Mouse (Mus musculus): Measurements from ENCODE around the gene Cux2. TPM values are rescaled to one million over a fixed set of nuclear protein-coding genes. Genes with fewer than 3 reads are reported as not detected.
"Not testable (repeated sequence)": the region's sequence is repeated elsewhere in the genome, so short reads cannot be mapped to it uniquely, and the experiment has no call there.

Cux2 gene
- total RNA-seq, 2 experiments from 2014 or later, result 36.4 to 39.4 TPM

DNA sequence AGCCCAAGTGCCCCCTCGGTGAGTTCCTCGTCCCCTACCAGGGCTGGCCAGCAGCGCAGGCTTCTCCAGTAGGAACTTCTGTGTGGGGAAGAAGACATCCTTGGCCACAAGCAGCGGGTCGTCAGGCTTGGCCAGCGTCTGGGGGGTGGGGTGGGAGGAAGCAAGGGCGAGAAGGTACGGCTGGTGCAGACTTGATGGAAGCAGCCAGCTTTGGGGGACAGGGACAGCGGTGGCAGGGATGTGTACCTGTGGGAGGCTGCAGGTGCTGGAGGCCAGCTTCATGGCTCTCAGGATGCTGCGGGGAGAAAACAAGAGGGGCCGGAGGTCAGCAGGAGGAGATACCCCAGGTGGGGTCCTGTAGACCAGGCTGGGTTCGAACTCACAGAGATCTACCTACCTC is 174.9 kb downstream of the Cux2 start:
- DNase-seq (ENCODE audit: low spot score in 2 of 2), result no peak

DNA sequence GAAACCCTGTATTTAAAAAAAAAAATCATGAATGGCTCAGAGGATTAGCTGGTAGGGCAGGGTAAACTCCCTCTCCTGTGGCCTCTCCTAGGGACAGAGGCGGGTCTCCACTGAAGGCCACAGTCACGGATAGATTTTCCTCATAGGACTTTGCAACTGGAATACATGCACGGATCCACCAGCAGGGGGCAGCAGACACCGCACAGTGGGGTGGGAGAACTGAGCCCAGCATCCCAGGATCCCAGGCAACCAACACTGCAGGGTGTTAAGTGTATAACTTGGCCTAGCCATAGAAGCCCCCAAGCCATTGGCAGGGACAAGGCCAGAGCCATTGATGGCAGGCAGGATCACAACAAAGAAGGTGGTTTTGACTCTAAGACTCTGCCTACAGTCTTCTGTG is 177.7 kb downstream of the Cux2 start:
- peak; percentile 78 to 83 for DNase-seq (ENCODE audit: low spot score in 2 of 2)

DNA sequence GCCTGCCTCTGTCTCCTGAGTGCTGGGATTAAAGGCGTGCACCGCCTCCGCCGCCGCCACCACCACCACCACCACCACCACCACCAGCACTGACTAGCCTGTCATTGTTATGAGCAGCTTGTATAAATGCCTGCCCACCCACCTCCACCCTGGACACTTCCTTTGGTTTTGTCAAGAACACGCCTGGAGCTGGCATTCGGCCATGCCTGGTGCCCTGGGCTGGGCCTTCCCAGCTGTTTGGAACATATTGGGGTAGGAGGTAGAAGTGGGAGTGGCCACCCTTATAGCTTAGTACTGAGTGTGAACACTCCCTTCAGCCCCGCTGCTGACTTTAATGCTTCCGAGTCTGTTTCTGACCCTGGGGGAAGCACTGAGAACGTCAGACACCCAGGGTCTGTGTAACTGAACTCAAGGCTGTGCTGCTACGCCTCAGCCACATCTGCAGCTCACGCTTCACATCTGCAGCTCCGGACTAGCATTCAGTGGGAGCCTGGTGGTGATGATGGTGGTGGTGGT is 178.3 kb downstream of the Cux2 start:
- DNase-seq (ENCODE audit: low spot score in 2 of 2), result no peak

DNA sequence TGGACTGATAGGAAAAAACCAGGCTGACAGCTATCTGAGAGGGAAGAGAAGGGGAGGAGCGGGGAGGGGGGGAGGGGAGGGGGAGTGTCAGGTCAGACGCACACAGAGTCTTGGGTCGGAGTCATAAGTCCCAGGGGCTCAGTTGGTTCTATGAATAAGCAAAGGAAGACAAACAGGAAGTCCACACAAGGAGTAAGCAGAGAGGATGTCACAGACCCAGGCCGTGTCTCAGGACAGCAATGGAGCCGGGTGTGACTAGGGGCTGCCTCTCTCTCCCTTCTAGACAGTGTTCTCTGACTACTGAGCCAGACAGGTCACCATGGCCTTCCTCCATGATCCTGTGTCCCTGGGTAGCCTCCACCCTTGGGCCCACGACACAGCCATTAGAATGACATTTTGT is 179.1 kb downstream of the Cux2 start:
- DNase-seq (ENCODE audit: low spot score in 2 of 2), result no peak

DNA sequence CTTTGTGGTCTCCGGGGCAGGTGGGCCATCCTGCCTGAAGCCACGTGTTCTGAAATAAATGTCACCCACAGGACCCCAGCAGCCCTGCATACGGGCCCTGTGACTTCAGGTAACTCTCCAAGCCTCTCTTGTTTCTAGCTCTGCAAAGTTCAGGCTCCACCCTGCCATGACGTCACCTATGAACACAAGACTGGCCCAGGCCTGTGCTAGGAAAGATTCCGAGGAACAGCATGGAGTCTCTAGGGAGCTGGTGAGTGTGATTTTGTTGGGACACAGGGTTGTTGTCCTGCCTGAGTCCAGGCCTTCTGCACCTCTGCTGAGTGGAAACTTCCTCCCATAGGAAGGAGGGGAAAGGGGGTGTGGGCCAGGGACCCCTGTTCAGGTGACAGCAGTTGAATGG is 181.9 kb downstream of the Cux2 start:
- no peak for DNase-seq (ENCODE audit: low spot score in 2 of 2)

- no peak for DNase-seq (ENCODE audit: low spot score in 2 of 2)
Observed at GRCm38 (mm10) chr5:121864330-121864729, 185.6 kb downstream of the Cux2 start.

- DNase-seq (ENCODE audit: low spot score in 2 of 2), result no peak
Observed at GRCm38 (mm10) chr5:121861964-121862363, 187.9 kb downstream of the Cux2 start.

GRCm38 (mm10) chr5:121858427-121858826 is 191.5 kb downstream of the Cux2 start:
- DNase-seq (ENCODE audit: low spot score in 2 of 2), result no peak

DNA sequence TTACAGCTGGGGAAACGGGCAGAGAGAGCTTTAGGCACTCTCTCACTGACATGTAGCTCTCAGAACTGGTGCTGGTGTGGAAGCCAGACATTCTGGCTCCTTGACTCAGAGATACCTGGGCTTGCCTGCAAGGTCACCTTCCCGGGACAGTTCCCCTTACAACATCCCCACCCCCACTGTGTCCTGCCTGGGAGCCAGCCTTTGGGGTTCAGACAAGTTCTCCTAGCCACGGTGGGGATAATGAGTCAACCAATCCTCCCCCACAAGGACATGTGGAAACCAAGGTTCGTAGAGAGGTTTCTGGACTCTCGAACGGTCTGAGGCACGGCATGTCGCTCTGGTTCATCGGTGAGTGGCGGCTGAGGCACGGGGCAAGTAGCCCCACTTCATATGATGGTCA is 193.2 kb downstream of the Cux2 start:
- no peak for DNase-seq (ENCODE audit: low spot score in 2 of 2)

GRCm38 (mm10) chr5:121854768-121855167 is 195.1 kb downstream of the Cux2 start:
- no peak for DNase-seq (ENCODE audit: low spot score in 2 of 2)

DNA sequence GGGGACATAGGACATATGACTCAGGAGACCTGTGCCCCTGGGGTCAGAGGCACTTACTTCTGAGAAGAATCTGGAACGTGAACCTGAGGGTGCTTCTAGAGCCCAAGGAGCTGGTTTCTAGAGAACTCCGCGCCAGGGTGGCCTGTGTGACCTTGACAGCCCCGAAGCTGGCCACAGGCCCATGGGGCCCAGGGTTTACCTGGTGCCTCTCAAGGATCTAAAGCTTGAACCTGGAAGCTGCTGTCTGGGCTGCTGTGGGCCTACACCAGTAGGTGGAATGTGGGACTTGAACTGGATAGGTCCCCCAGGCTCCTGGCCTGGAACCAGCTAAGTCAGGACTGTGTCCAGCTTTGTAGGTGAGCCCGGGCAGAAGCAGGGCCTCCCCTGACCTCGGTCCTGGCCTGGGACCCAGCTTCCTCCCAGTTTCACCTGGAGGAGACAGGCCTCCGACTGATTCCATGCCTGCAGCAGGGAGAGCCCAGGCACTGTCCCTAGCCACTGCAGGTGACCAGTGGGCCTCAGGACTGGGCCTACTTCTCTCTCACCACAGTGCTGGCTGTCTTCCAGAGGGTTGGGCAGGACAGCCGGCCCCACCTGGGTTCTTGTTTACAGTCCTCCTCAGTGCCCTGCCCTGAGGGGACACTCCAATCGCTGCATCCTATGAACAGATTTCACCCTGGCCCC is 196.4 kb downstream of the Cux2 start:
- no peak for DNase-seq (ENCODE audit: low spot score in 2 of 2)

GRCm38 (mm10) chr5:121849478-121850349 is 200.2 kb downstream of the Cux2 start:
- DNase-seq (ENCODE audit: low spot score in 2 of 2), result no peak

- DNase-seq (ENCODE audit: low spot score in 2 of 2), result peak; percentile 85 to 93
Observed at GRCm38 (mm10) chr5:121848743-121849142, 201.2 kb downstream of the Cux2 start, which contains the start of gene Pheta1. Gene Pheta1, plus strand, starts transcription at chr5:121848984.

DNA sequence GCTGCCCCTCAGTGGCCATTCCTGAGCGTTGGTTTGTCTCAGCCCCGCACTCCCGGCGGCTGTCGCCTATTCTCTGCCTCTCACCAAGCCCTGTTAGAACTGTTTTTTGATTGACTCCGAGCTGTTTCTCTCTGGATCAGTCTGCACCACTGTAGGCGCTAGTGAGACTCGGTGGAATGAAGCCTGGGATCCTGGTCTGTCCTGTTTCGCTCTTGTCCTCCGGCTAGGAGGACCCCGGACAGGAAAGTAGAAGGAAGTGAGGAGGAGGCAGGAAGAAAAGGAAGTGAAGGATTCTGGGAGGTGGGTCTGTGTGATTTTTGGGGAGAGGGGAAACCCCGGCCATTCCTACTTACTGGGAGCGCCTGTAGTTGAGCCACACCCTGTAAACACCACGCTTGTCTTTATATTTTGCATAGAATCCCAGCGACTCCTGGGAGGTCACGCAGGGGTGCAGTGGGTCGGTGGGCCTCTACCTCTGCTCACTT is 201.8 kb downstream of the Cux2 start:
- DNase-seq (ENCODE audit: low spot score in 2 of 2), result peak in 1 of 2 experiments; percentile 46

- DNase-seq (ENCODE audit: low spot score in 2 of 2), result not testable (repeated sequence)
Observed at GRCm38 (mm10) chr5:121847269-121847668, 202.6 kb downstream of the Cux2 start.

DNA sequence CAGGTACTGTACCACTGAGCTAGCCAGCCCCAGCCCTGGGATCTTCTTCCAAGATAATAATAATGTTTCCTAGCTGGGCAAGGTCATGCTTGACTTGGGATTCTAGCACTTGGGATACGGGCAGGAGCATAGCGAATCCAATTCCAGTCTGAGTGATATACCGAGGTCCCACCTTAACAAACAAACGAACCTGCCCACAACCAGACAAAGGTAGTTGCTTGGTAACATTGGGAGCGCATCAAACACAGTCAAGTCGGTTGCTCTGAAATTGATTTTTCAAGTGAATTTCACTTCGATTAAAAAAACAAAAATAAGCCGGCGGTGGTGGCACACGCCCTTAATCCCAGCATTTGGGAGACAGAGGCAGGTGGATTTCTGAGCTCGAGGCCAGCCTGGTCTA is 203.6 kb downstream of the Cux2 start:
- no peak for DNase-seq (ENCODE audit: low spot score in 2 of 2)

DNA sequence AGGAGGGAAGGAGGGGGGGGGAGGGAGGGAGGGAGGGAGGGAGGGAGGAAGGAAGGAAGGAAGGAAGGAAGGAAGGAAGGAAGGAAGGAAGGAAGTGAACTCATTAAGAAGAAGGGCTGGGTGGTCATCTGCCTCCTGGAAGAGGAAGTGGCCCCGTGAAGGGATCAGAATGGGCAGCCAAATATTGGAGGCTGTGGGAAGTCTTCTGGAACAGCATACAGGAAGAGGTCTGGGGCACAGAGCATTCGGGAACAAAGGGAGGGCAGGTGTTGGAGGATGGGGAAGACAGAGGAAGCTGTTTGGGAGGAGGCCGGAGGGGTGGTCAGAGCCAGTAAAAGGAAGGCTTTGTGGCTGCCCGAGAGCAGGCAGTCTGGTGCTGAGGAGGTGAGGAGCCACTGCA is 204.5 kb downstream of the Cux2 start:
- DNase-seq (ENCODE audit: low spot score in 2 of 2), result no peak

- no peak for DNase-seq (ENCODE audit: low spot score in 2 of 2)
Observed at GRCm38 (mm10) chr5:121843138-121843905, 206.6 kb downstream of the Cux2 start.

DNA sequence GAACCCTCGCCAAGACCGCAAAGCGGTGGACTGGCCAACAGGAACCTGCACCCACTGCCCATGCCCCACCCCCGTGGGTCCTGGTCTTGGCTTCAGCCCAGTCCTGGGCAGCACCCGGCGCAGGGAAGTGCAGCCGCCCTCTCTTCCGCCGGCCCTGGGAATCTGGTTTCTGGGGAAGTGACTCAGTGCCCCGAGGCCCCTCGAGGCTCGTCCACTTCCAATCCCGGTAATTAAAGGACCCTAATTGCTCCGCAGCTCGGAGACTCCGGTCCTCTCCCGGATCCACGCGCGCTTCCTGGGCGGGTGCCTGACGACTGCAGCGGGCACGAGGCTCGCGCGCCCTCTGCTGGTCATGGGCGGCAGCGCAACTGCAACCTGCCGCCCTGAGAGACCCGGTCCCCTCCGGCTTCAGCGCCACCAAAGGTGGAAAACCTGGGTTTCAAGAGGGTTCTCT is 207.2 kb downstream of the Cux2 start:
- DNase-seq (ENCODE audit: low spot score in 2 of 2), result peak; percentile 78 to 84

- no peak for DNase-seq (ENCODE audit: low spot score in 2 of 2)
Observed at GRCm38 (mm10) chr5:121841973-121842372, 207.9 kb downstream of the Cux2 start.

DNA sequence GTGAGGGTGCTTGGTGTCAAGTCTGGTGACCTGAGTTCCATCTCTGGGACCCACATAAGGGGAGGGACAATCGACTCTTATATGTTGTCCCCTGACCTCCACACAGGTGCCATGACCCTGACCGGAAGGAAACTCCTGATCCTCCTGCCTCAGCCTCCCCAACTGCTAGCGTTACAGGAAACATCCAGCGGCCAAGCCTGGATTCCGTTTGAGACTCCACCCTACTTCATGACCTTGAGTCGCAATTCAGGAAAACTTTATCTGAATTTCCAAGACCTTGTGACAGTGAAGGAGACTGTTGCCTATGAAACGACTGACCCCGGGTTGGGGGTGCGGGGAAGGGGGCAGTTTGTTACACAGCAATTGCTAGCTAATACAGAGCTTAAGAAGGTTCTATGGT is 208.4 kb downstream of the Cux2 start:
- DNase-seq (ENCODE audit: low spot score in 2 of 2), result no peak

Measured in layer of hippocampus, postnatal 14 days (tissue).